Mouse (Mus musculus): ENCODE results near the gene Gse1. TPM values are rescaled to one million over a fixed set of nuclear protein-coding genes. Genes with fewer than 3 reads are reported as not detected.
"Not testable (repeated sequence)": the region's sequence is repeated elsewhere in the genome, so short reads cannot be mapped to it uniquely, and the experiment has no call there.

Gene Gse1
- polyA plus RNA-seq, 1 experiment from 2014 or later: 20.7 TPM

DNA sequence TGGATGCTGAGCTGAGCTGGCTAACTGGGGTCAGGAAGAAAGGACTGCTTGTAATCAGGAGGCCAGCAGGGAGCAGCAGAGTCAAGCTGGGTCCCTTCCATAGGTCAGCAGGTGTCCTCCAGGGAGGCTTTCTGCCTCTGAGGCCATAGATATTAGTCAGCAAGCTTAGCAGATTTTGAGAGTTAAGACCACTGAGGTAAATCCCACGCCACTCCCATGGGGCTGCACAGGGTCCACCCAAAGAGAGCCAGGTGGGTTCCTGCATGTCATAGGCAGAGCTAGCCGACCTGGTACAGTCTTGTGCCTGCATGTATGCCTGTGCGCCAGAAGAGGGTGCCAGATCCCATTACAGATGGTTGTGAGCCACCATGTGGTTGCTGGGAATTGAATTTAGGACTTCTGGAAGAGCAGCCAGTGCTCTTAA is 98.9 kb downstream of the Gse1 start:
- Histone ChIP-seq H3K4me3 (ENCODE audit: low read depth, low read length) (no peak overlapping the region), H3K9ac (ENCODE audit: low read length) (no peak overlapping the region), H3K4me1 (ENCODE audit: control insufficient read depth, insufficient read depth, low read length) (peaks cover 38% of the 10 kb centered on the region), H3K36me3 (ENCODE audit: control insufficient read depth, insufficient read depth, low read length) (no peaks in the 10 kb centered on the region), H3K9me3 (ENCODE audit: control insufficient read depth, low read length) (no peaks in the 10 kb centered on the region), H3K27ac (ENCODE audit: low read depth, low read length) (no peak overlapping the region), H3K27me3 (ENCODE audit: control insufficient read depth, insufficient read depth, low read length) (no peaks in the 10 kb centered on the region), H3K4me2 (no peak overlapping the region)
- DNase-seq (ENCODE audit: low spot score, missing footprints) (no peak), ATAC-seq (ENCODE audit: low FRiP score) (no peak)
- WGBS: 46% methylated on average over 3 of the region's 3 CpGs

DNA sequence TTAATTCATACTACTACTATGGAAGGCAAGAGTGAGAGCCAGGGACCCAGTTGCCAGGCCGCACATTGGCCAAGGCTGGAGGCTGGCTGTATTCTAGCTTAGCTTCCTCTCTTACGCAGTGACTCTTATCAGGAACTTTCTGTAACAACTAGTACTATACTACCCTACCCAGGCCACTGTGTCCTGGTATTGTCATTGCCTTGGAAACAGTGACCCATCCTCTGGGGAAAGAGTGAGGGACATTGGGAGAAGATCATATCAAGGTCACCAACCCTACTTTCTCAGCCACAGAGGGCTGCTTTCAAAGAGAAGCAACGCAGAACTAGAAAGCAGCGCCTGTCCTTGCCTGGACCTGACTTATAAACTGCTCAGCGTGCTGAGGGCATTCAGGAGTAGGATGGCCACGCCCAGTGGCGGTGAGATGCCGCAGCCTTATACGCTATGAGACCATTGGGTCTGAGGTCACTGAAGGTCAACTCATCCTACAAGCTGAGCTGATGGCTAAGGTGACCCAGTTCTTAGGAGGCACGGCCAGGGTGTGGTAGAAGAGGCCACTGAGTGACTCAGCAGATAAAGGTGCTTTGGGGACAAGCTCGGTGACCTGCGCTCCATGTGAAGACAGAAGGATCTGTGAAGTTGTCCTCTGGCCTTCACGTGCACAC is 100.2 kb downstream of the Gse1 start:
- Histone ChIP-seq H3K9me3 (ENCODE audit: control insufficient read depth, low read length) (no peaks in the 10 kb centered on the region), H3K36me3 (ENCODE audit: control insufficient read depth, insufficient read depth, low read length) (no peaks in the 10 kb centered on the region), H3K9ac (ENCODE audit: low read length) (no peak overlapping the region), H3K27ac (ENCODE audit: low read depth, low read length) (no peak overlapping the region), H3K4me2 (no peak overlapping the region), H3K27me3 (ENCODE audit: control insufficient read depth, insufficient read depth, low read length) (no peaks in the 10 kb centered on the region), H3K4me1 (ENCODE audit: control insufficient read depth, insufficient read depth, low read length) (peaks cover 24% of the 10 kb centered on the region), H3K4me3 (ENCODE audit: low read depth, low read length) (no peak overlapping the region)
- WGBS: 90% methylated on average over 13 of the region's 13 CpGs
- DNase-seq (ENCODE audit: low spot score, missing footprints): no peak
- ATAC-seq (ENCODE audit: low FRiP score): no peak

DNA sequence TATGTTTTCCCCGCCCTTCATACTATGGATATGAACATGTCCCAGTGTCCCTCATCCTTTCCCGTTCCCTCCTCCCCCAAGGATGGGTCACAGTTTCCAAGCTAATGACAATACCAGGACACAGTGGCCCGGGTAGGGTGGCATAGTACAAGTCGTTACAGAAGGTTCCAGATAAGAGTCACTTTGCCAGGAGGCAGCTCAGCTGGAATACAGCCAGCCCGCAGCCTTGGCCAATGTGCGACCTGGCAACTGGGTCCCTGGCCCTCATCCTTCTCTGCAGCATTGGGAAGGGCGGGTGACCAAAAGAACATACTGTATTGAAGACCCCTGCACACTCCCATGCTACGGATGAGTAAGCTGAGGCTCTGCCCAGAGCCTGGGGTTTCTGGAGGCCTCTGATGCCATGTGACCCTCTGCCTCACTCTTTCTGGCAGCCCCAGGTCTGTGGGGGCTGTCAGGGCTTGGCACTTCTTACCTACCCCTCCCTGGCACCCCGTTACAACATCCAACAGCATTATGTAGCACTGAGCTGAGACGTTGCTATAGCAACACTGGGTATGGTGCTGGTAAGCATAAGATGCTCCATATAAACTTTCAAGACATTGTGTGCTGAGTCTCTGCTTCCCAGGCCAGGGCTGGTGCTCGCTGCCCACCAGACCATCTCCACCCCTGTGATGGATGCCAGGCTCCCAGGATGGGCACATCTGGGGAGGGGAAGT is 100.9 kb downstream of the Gse1 start:
- H3K36me3 ChIP-seq (ENCODE audit: control insufficient read depth, insufficient read depth, low read length): no peaks in the 10 kb centered on the region
- no peak overlapping the region for H3K4me2 ChIP-seq
- ATAC-seq (ENCODE audit: low FRiP score): no peak
- H3K4me3 ChIP-seq (ENCODE audit: low read depth, low read length): no peak overlapping the region
- peaks cover 17% of the 10 kb centered on the region for H3K4me1 ChIP-seq (ENCODE audit: control insufficient read depth, insufficient read depth, low read length)
- DNase-seq (ENCODE audit: low spot score, missing footprints): no peak
- H3K27me3 ChIP-seq (ENCODE audit: control insufficient read depth, insufficient read depth, low read length): no peaks in the 10 kb centered on the region
- WGBS: 90% methylated on average over 11 of the region's 11 CpGs
- no peak overlapping the region for H3K27ac ChIP-seq (ENCODE audit: low read depth, low read length)
- no peak overlapping the region for H3K9ac ChIP-seq (ENCODE audit: low read length)
- H3K9me3 ChIP-seq (ENCODE audit: control insufficient read depth, low read length): no peaks in the 10 kb centered on the region

DNA sequence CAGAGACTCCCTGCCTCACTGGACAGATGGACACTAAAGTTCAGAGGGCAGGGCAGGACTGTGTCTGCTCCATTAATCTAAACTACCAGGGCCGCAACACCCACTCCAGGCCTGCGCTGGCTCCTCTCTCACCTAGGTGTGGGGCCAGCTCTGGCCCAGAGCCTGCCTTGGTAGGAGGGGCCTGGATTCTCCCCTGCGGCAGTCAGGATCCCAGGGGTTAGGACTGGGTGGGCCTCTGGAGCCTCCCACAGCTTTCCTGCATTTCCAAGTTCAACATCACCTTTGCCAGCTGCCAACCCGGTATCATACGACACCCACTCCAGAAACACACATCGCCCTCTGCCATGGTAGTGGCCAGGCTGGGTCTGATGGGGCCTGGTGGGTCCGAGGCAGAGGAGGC is 102.8 kb downstream of the Gse1 start:
- no peak overlapping the region for H3K27ac ChIP-seq (ENCODE audit: low read depth, low read length)
- H3K4me3 ChIP-seq (ENCODE audit: low read depth, low read length): no peak overlapping the region
- H3K4me1 ChIP-seq (ENCODE audit: control insufficient read depth, insufficient read depth, low read length): peaks cover 25% of the 10 kb centered on the region
- H3K27me3 ChIP-seq (ENCODE audit: control insufficient read depth, insufficient read depth, low read length): no peaks in the 10 kb centered on the region
- H3K4me2 ChIP-seq: no peak overlapping the region
- DNase-seq (ENCODE audit: low spot score, missing footprints) (no peak), ATAC-seq (ENCODE audit: low FRiP score) (no peak)
- H3K9me3 ChIP-seq (ENCODE audit: control insufficient read depth, low read length): no peaks in the 10 kb centered on the region
- H3K9ac ChIP-seq (ENCODE audit: low read length): no peak overlapping the region
- WGBS: 83% methylated on average over 7 of the region's 7 CpGs
- no peaks in the 10 kb centered on the region for H3K36me3 ChIP-seq (ENCODE audit: control insufficient read depth, insufficient read depth, low read length)

DNA sequence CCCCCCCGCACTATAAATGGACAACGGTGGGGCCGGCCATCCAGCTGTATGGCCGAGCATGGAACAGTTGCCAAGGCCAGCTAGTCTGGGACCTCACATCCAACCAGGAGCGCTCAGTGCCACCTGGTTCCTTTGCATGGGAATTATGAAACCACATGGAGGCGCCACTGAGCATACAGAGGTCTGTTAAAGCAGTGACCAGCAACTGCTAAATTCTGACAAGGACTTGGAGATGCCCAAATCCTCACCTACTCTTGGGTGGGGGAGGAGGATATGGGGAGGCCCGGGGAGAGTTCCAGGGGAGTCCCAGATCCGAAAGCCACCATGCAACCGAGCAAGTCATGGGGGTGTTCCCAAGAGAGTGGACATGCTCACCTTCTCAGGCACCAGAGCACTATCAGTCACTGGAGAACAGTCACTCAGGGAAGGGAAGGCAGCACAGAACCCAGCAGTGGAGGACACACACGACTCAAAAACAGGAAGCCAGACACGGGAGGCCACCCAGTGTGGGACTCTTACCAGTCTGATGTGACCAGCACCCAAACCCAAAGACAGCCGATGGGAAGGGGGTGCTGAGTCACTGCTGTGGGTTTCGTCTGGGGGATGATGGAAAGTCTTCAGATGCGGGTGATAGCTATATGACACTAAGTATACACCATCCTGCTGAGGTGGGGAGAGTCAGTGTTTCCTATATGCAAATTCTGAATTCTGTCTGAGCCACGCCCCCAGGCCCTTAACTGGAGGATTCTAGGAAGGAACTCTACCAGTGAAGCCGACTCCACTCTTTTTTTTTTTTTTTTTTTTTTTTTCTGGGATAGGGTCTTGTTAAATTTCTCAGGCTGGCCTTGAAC is 104.3 kb downstream of the Gse1 start:
- DNase-seq (ENCODE audit: low spot score, missing footprints): no peak
- 73% methylated on average over 16 of the region's 16 CpGs for WGBS
- no peak overlapping the region for H3K4me2 ChIP-seq

DNA sequence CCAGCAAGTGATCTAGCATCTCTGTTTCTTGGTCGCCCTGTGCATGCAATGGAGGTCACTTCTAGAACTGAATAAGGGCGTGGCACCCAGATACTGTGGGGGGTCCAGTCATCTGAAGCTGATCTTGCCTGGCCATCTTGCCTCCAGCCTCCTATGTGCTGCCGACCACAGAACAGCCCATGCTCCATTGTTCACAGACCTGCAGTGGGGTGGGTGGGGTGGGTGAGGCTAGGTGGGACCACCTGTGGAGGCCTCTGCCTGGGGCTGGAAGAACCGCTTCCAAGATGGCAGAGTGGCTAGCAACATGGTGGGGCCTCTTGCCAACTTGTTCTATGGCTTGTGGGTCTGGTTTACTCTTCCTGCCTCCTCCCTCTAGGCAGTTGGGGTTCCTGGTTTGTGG is 105.4 kb downstream of the Gse1 start:
- Histone ChIP-seq H3K9ac (ENCODE audit: low read length) (no peak overlapping the region), H3K27me3 (ENCODE audit: control insufficient read depth, insufficient read depth, low read length) (no peaks in the 10 kb centered on the region), H3K4me3 (ENCODE audit: low read depth, low read length) (no peak overlapping the region), H3K36me3 (ENCODE audit: control insufficient read depth, insufficient read depth, low read length) (no peaks in the 10 kb centered on the region), H3K4me1 (ENCODE audit: control insufficient read depth, insufficient read depth, low read length) (peaks cover 34% of the 10 kb centered on the region), H3K27ac (ENCODE audit: low read depth, low read length) (no peak overlapping the region), H3K9me3 (ENCODE audit: control insufficient read depth, low read length) (no peaks in the 10 kb centered on the region), H3K4me2 (no peak overlapping the region)
- ATAC-seq (ENCODE audit: low FRiP score) (no peak), DNase-seq (ENCODE audit: low spot score, missing footprints) (no peak)
- WGBS: 91% methylated on average over 4 of the region's 4 CpGs

More for the DNA sequence above, 104.3 kb downstream of the Gse1 start:
- no peaks in the 10 kb centered on the region for H3K9me3 ChIP-seq (ENCODE audit: control insufficient read depth, low read length)
- H3K27me3 ChIP-seq (ENCODE audit: control insufficient read depth, insufficient read depth, low read length): no peaks in the 10 kb centered on the region
- peaks cover 31% of the 10 kb centered on the region for H3K4me1 ChIP-seq (ENCODE audit: control insufficient read depth, insufficient read depth, low read length)
- no peak overlapping the region for H3K27ac ChIP-seq (ENCODE audit: low read depth, low read length)
- H3K9ac ChIP-seq (ENCODE audit: low read length): no peak overlapping the region
- no peak for ATAC-seq (ENCODE audit: low FRiP score)
- H3K4me3 ChIP-seq (ENCODE audit: low read depth, low read length): no peak overlapping the region
- no peaks in the 10 kb centered on the region for H3K36me3 ChIP-seq (ENCODE audit: control insufficient read depth, insufficient read depth, low read length)

DNA sequence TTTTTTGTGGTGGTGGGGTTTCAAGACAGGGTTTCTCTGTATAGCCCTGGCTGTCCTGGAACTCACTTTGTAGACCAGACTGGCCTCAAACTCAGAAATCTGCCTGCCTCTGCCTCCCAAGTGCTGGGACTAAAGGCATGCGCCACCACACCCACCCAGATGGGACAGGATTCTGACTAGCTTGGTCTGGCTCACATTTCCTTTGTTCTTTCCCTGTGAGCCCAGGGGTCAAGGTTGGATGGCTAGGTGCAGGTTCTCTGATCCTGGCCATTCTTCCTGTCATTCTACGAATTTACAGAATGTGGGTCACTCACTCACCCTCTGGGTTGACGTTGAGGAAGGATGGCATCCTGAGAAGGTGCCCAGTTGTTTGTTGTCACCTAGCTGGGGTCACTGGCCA is 106.0 kb downstream of the Gse1 start:
- H3K9me3 ChIP-seq (ENCODE audit: control insufficient read depth, low read length); H3K4me3 ChIP-seq (ENCODE audit: low read depth, low read length); DNase-seq (ENCODE audit: low spot score, missing footprints); H3K36me3 ChIP-seq (ENCODE audit: control insufficient read depth, insufficient read depth, low read length); H3K27me3 ChIP-seq (ENCODE audit: control insufficient read depth, insufficient read depth, low read length); ATAC-seq (ENCODE audit: low FRiP score); H3K4me2 ChIP-seq: not testable (repeated sequence)
- 58% methylated on average over 3 of the region's 3 CpGs for WGBS
- peak overlapping the region; percentile 93 for H3K27ac ChIP-seq (ENCODE audit: low read depth, low read length)
- H3K4me1 ChIP-seq (ENCODE audit: control insufficient read depth, insufficient read depth, low read length): peaks cover 37% of the 10 kb centered on the region
- peak overlapping the region; percentile 46 for H3K9ac ChIP-seq (ENCODE audit: low read length)

DNA sequence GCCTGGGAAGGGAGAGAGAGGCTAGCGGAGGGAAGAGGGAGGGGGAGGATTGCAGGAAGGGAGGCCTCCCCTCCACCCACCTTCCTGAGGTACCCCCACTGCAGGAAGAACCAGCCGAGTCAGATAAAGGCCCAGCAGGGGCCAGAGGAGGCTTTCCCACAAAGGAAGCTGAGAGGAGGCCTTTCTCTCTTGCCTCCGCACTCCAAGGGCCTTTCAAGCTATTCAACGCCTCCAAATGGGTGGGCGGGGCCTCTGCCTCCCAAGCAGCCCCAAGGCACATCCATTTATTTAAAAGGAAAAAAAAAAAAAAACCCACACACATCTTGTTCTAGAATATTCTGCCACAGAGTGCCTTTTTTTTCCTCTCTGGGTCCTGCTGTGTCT is 106.6 kb downstream of the Gse1 start:
- H3K36me3 ChIP-seq (ENCODE audit: control insufficient read depth, insufficient read depth, low read length): no peaks in the 10 kb centered on the region
- ATAC-seq (ENCODE audit: low FRiP score): peak; percentile 51
- no peak overlapping the region for H3K4me3 ChIP-seq (ENCODE audit: low read depth, low read length)
- no peak overlapping the region for H3K4me2 ChIP-seq
- no peaks in the 10 kb centered on the region for H3K9me3 ChIP-seq (ENCODE audit: control insufficient read depth, low read length)
- peak overlapping the region; percentile 54 for H3K9ac ChIP-seq (ENCODE audit: low read length)
- H3K27me3 ChIP-seq (ENCODE audit: control insufficient read depth, insufficient read depth, low read length): no peaks in the 10 kb centered on the region
- peaks cover 39% of the 10 kb centered on the region for H3K4me1 ChIP-seq (ENCODE audit: control insufficient read depth, insufficient read depth, low read length)
- peak overlapping the region; percentile 93 for H3K27ac ChIP-seq (ENCODE audit: low read depth, low read length)
- peak; percentile 96 for DNase-seq (ENCODE audit: low spot score, missing footprints)
- WGBS: 2% methylated on average over 5 of the region's 5 CpGs
